Mouse (Mus musculus): ENCODE data around the gene Gm11034. TPM values are rescaled to one million over a fixed set of nuclear protein-coding genes. Genes with fewer than 3 reads are reported as not detected.
A peak's percentile ranks its signal among the peaks of the same experiment; 100 is the strongest.

Gm11034 gene
- total RNA-seq, 2 experiments from 2014 or later, result not detected

DNA sequence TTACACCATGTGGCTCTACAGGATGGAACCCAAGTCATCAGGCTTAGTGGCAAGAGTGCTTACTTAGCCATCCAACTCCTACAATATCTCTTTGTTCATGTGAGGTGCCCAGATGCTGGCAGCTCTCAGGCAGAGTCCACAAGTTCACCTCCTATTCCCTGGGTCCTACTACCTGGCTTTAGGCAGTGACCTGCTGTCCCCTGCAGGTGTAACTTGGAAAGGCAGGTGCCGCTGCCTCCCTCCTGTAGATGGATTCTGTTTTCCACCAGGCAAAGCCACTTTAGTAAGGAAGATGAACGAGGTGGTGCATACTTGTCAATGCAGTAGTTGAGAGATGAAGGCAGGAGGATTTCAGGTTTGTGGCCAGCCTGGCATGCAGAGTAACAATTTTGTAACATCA, 1.6 kb upstream of the Gm11034 start:
- no peak for DNase-seq (ENCODE audit: low spot score)
- intact Hi-C loops (cut with DNase I), result loop anchor here (5.0 kb wide), 1 partner anchor 38 kb away; no protein-coding TSS in a partner anchor

DNA sequence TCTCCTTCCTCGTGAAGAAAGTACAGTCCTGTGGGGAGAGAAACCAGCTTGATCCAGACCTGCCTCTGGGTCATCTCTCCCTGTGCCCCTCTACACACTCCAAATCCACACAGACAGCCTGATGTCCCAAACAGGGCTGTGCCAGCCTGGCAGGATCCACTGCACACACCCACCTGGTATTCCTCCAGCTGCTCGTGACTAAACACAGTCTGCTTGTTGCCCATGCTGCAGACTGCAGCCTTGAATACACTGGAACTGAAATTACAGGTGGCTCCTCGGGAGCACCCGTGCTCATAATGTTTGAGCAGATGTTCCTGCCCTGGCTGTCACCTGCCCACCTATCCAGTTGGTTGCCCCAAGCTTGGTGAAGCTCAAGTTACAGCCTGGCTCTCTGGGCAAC, 685 bp downstream of the Gm11034 start, which contains the start of gene Cib3:
Gene Cib3 (minus strand): TSS at position 87 of the 400 bp plus-strand sequence.
- intact Hi-C loops (cut with DNase I), result no loop called here
- DNase-seq (ENCODE audit: low spot score), result no peak

DNA sequence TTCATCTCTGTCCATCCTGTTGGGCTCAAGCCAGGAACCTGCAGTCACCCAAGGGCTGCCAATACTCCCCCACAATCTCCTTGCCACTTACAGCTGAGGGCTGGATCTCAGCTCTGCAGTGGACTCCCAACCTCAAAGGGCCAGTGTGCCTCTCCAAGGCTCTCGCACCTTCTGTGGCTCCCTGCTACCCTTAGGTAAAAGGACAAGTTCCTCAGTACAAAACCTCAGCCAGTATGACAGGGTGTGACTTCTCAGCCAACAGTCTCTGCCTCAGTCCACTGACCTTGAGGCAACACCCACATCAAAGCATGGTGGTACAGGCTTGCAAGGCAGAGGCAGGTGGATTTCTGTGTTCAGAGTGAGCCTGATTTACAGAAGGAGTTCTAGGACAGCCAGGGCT, 1.6 kb downstream of the Gm11034 start:
- no peak for DNase-seq (ENCODE audit: low spot score)
- intact Hi-C loops (cut with DNase I), result no loop called here

DNA sequence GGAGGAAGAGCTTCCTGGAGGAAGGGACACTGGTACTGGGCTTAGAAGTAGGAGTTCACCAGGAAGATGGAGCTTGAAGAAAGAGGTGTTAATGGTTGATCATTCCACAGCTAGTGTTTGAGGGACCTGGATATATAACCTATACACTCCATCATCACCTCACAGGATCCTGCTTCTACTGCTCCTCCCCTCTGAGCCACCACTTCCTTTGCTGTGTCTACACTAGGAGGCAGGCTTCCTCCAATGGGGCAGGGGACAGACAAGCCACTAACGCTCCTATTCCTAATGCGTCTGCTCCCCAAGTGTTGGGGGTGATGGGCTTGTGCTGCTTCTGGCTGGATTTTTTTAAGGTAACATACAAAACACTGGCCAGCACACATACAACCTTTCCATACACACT, 2.7 kb downstream of the Gm11034 start:
- intact Hi-C loops (cut with DNase I), result no loop called here
- no peak for DNase-seq (ENCODE audit: low spot score)

DNA sequence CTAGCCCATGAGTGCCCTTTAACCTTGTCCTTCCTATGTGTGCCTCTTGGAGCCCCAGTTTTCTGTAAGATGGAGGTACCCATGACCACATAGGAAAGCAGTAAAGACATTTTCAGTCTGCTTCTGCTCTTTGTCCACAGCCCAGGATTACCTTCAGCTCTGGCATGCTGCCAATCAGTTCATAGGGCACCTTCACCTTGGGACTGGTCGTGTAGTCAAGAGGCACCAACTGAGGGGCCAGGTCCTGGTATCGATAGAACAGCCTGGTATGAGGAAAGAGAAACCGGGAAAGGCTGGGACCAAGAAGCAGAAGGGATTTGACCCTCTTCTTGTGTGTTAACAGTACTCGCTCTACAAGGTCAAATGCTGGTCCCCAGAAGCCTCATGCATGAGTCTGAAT, 3.2 kb downstream of the Gm11034 start:
- intact Hi-C loops (cut with DNase I), result no loop called here
- no peak for DNase-seq (ENCODE audit: low spot score)

DNA sequence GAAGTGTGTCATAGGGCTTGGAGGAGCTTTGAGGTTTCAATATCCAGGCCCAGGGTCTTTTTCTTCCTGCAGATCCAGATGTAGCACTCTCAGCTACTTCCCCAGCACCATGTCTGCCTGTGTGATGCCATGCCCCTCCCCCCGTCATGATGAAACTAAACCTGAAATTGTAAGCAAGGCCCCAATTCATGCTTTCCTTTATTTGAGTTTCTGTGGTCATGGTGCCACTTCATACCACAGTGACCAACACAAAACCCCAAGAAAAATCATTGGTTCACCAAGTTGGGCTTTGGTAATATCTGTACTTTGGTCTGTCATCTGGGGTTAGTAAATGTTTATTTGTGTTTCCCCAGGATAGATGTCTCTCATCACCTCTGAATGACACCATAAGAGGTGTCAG, 4.9 kb downstream of the Gm11034 start:
- intact Hi-C loops (cut with DNase I), result no loop called here
- no peak for DNase-seq (ENCODE audit: low spot score)

DNA sequence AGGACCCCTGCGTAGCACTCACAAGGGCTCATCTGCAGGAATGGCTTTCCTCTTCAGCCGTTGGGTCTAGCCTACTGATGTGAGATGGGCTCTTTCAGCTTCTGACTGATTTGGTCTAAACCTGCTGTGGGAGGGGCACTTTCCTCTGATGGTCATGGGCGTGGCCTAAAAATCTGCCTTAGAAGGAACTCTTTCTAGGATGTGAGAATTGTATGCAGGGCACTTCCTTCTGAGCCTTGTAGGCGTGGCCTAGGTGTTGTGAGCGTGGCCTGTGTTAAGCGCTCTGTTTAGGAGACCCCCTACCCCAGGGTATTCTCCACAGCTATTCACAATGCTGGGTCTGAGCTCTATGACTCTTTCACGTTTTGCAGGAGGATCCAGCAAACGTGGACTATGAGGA, 15.4 kb downstream of the Gm11034 start:
- no peak for DNase-seq (ENCODE audit: low spot score)
- intact Hi-C loops (cut with DNase I), result no loop called here

DNA sequence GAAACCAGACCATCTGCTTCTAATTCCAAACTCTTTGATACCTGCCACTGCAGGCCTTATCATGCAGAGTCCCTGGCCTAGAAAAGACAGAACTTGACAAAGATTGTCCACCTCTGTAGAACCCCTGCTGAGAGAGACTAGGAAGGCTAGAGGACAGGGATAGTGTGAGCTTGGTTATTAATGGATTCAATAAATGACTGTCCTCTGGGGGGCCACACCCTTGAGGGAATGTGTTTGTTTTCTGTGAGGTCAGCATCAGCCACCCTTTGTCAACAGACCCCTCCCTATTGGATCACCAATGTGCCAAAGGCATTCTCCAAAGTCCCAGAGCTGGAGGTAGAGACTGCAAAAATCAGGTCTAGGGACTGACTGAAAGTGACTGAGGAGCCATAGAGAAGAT, 21.4 kb downstream of the Gm11034 start:
- no peak for DNase-seq (ENCODE audit: low spot score)
- intact Hi-C loops (cut with DNase I), result no loop called here

DNA sequence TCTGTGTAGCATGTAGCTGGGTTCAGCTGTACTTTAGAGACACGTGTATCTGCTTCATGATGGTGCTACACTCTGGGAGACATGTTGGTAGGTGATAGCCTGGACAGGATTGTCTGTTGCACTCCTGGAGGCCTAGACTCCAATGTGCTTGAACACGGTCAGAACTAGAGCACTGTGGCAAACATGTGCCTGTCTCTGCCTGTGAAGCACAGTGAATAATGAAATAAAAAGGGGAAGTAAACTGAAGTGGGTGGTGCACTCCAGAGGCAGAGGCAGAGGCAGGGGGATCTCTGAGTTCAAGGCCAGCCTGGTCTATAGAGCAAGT, 23.3 kb downstream of the Gm11034 start:
- intact Hi-C loops (cut with DNase I), result no loop called here
- no peak for DNase-seq (ENCODE audit: low spot score)

DNA sequence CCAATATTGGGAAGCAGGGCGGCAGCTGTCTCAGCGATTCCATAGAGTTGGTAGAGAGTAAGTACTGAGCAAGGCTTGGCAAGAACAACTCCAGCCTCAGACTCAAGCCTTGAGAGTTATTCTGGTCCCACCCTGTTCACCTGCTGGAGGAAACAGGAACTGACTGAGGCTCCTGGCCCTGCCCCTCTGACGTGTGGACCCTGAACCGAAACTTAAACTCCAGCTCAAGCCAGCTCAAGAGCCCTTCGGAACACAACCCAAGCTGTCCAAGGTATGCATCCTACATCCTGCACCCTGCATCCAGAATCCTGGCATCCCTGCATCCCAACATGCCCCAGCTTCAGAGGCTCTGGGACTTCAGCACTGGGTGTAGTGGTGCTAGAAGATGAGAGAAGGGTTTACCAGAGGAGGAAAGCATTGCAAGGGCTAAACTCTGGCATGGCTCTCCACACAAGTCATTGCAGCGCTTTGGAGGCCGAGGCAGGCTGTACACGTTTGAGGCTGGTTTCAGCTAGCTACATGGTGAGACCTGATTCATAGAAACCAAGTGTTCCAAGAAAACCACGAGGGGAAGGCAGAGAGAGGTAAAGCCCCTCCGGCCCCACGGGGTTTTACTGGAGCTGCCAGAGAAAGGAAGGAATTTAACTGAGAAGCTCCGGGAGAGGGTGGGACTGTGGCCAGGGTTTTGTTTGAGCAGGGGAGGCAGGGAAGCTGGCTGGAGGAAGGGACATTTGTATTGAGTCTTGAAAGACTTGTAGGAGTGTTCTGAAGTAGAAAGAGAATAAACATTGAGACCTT, 23.8 kb downstream of the Gm11034 start, which contains the start of gene Hsh2d:
Gene Hsh2d (plus strand): TSS at position 222 of the 798 bp plus-strand sequence.
- intact Hi-C loops (cut with DNase I), result no loop called here
- DNase-seq (ENCODE audit: low spot score), result no peak

DNA sequence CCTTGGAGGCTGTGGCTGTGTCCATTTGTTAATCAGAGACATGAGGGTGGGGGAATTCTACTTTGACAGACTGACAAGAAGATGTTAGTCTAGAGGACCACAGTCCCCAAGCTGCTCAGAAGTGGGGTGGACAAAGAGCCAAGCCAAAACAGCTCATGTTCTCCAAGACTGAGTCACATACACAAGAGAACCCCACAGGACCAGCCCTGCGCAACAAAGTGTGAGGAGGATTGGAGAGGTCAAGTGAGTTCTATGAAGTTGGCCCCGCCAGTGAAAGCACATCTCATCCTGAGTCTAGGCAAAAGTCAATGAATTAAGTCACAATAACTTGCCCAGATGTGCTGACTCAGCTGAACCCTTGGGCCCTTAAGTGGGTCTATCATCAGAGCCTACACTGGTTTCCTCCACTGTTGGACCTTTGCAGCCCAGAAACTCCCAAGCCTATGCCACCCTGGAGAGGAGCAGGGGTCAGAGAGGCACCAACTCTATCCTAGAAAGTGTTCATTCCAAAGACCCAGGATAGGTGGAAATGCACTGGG, 25.6 kb downstream of the Gm11034 start:
- intact Hi-C loops (cut with DNase I), result no loop called here
- peak; percentile 9 for DNase-seq (ENCODE audit: low spot score)

DNA sequence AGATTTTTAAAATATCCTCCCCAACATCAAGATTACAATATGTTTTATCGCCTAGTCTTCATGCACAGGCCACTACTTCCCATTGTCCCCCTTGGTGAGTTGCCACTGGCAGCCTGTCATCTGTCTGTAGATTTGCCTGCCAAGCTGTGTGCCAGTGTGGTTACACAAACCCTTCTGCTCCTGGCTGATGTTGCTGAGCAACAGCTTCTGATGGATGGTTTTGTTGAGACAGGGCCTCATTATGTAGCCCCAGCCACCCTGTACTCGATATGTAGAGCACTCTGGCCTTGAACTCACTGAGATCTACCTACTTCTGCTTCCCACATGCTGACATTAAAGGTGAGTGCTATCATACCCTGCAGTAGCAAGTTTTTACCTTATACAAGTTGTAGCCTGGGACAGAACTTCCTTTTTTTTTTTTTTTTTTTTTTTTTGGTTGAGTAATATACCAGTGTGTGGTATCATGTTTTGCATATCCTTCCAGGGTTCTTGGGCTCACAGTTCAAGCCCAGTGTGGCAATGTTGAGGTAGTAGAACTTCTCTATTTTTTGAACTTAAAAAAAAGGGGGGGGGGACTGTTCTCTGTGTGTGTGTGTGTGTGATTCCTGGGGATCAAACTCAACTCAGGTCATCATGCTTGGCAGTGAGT, 29.8 kb downstream of the Gm11034 start:
- no peak for DNase-seq (ENCODE audit: low spot score)
- intact Hi-C loops (cut with DNase I), result no loop called here

DNA sequence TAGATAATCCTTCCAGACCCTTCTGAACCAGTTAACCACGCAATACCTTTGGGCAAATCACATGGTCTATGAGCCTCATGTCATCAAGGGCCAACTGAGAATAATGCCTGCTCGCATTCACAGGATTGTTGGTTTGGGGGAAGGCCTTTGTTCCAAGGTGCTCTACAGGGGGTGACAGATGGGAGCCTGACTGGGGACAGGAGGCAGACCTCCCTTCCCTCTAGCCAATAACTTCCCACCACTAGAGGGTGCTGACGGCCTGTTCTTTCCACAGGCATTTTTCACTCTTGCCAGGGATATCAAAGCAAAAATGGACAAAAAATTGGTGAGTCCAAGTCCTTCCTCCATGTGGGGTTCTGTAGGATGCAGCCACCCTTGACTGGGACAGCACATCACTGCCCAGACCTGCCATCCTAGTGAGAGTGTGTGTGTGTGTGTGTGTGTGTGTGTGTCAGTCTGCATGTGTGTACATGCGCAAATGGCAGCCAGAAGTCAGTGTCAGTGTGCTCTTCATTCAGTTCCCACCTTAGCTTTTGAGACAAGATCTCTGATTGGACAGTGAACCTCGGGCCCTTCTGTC, 36.0 kb downstream of the Gm11034 start:
- peak; percentile 18 for DNase-seq (ENCODE audit: low spot score)
- intact Hi-C loops (cut with DNase I), result loop anchor here (2.0 to 5.0 kb wide), 3 partner anchors 40 to 189 kb away; partner anchors contain the start of genes Ap1m1 and Fam32a

DNA sequence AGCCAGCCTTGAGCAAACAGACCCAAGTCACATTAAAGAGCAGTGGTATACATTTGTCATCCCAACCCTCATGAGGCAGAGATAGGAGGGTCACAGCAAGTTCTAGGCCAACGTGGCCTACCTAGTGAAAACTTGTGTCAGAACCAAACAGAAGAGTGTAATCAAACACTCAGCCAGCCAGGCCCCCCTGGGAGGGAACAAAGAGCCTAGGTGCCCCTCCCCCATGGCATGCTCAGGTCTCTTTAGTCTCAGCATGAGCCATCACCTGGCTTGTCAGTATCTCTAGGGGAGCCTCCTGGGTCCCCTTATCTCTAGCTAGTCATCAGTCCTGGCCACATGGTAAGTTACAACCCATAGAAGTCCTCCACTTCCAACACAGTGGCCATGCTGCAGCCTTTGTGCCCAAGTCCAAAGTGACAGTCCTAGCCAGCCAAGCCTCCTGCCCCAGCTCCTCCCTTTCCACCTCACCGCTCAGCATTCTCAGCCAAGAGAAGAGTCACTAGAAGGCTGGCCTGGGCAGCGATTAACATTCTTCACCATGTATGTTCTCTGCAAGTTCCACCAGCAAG, 43.7 kb downstream of the Gm11034 start:
- intact Hi-C loops (cut with DNase I), result no loop called here
- no peak for DNase-seq (ENCODE audit: low spot score)

DNA sequence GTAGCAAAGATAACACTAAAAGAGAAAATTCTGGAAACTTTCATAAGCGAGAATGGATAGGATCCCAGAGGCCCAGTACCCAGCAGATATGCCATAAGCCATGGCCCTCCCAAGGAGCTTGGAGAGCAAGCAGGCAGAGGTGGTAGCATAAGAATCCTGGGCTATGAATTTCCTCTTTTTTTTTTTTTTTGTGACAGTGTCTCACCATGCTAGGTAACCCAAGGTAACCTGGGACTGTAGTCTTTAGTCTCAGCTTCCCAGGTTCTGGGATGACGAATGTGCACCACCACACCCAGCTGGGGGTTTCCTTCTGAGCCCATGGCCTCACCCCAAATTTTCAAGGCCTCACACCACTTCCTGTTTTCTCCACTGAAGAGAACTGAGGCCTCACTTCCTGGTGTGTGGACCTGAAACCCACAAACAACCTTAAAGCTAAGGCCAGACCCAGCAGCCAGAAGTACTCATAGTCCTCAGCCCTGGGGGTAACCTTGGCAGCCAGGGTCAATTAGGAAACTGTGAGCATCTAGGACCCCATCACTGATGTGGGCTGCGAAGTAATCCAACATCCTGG, 44.3 kb downstream of the Gm11034 start:
- no peak for DNase-seq (ENCODE audit: low spot score)
- intact Hi-C loops (cut with DNase I), result no loop called here

Other genes with a start within 250 kb of the Gm11034 start
- gene Cyp4f18, start 204.0 kb downstream of the Gm11034 start, total RNA-seq (2021), result under 1 TPM; 0.70 to 0.73 TPM
- not detected for gene Olfr372, start 172.4 kb downstream of the Gm11034 start, total RNA-seq (2021)
- not detected for gene Olfr373, start 130.5 kb downstream of the Gm11034 start, total RNA-seq (2021)
- not detected for gene Olfr374, start 106.6 kb downstream of the Gm11034 start, total RNA-seq (2021)
- gene Tpm4, start 78.7 kb downstream of the Gm11034 start, total RNA-seq (2021), result 100 to 1,000 TPM; 105 to 108 TPM
- gene Rab8a, start 52.4 kb downstream of the Gm11034 start, total RNA-seq (2021), result 10 to 100 TPM; 23.4 to 23.5 TPM
- not detected for gene Hsh2d, start 24.0 kb downstream of the Gm11034 start, total RNA-seq (2021)
- under 1 TPM in 1 of 2 experiments, not detected in 1; 0.49 TPM for gene Cib3, start 799 bp downstream of the Gm11034 start, total RNA-seq (2021)
- 10 to 100 TPM; 20.4 to 20.7 TPM for gene Fam32a, start 6.1 kb upstream of the Gm11034 start, total RNA-seq (2021)
- 10 to 100 TPM; 44.0 to 46.1 TPM for gene Ap1m1, start 26.4 kb upstream of the Gm11034 start, total RNA-seq (2021)
- 10 to 100 TPM in 1 of 2 experiments, 1 to 10 TPM in 1; 7.6 to 10.1 TPM for gene Gm10282, start 91.6 kb upstream of the Gm11034 start, total RNA-seq (2021)
- 10 to 100 TPM; 48.2 to 62.5 TPM for gene Klf2, start 105.4 kb upstream of the Gm11034 start, total RNA-seq (2021)
- gene Eps15l1, start 207.8 kb upstream of the Gm11034 start, total RNA-seq (2021), result 10 to 100 TPM; 38.9 to 41.8 TPM
- 10 to 100 TPM; 13.1 to 15.4 TPM for gene Calr3, start 230.2 kb upstream of the Gm11034 start, total RNA-seq (2021)
- gene 1700030K09Rik, start 230.2 kb upstream of the Gm11034 start, total RNA-seq (2021), result 1 to 10 TPM; 4.6 to 7.5 TPM